Mouse (Mus musculus): Measurements from ENCODE around the gene Gdf9.

Gdf9 gene

GRCm38 (mm10) chr11:53441921-53442320 is 11.1 kb downstream of the Gdf9 start:
- in situ Hi-C loops (cut with MboI; ENCODE audit: unreplicated experiment in 2 of 2) = no loop called here

- in situ Hi-C loops (cut with MboI; ENCODE audit: unreplicated experiment in 2 of 2) = no loop called here
Measured at GRCm38 (mm10) chr11:53443861-53444260, 13.0 kb downstream of the Gdf9 start.

GRCm38 (mm10) chr11:53445562-53445961 is 14.7 kb downstream of the Gdf9 start:
- in situ Hi-C loops (cut with MboI; ENCODE audit: unreplicated experiment in 2 of 2) = no loop called here

- in situ Hi-C loops (cut with MboI; ENCODE audit: unreplicated experiment in 2 of 2) = no loop called here
Measured at GRCm38 (mm10) chr11:53446183-53446582, 15.4 kb downstream of the Gdf9 start.

- in situ Hi-C loops (cut with MboI; ENCODE audit: unreplicated experiment in 2 of 2) = no loop called here
Measured at GRCm38 (mm10) chr11:53447996-53448395, 17.2 kb downstream of the Gdf9 start.

- in situ Hi-C loops (cut with MboI; ENCODE audit: unreplicated experiment in 2 of 2) = no loop called here
Measured at GRCm38 (mm10) chr11:53448529-53448928, 17.7 kb downstream of the Gdf9 start.

- in situ Hi-C loops (cut with MboI; ENCODE audit: unreplicated experiment in 2 of 2) = loop anchor here in 1 of 2 experiments (25.0 kb wide), 1 partner anchor 812 kb away; the partner anchor contains the start of gene Il3
Measured at GRCm38 (mm10) chr11:53450070-53450705, 19.4 kb downstream of the Gdf9 start.

GRCm38 (mm10) chr11:53451361-53451760 is 20.5 kb downstream of the Gdf9 start:
- in situ Hi-C loops (cut with MboI; ENCODE audit: unreplicated experiment in 2 of 2) = loop anchor here in 1 of 2 experiments (25.0 kb wide), 1 partner anchor 811 kb away; the partner anchor contains the start of gene Il3

GRCm38 (mm10) chr11:53452396-53452795 is 21.6 kb downstream of the Gdf9 start:
- in situ Hi-C loops (cut with MboI; ENCODE audit: unreplicated experiment in 2 of 2) = loop anchor here in 1 of 2 experiments (25.0 kb wide), 1 partner anchor 810 kb away; the partner anchor contains the start of gene Il3

GRCm38 (mm10) chr11:53453031-53453430 is 22.2 kb downstream of the Gdf9 start:
- in situ Hi-C loops (cut with MboI; ENCODE audit: unreplicated experiment in 2 of 2) = loop anchor here in 1 of 2 experiments (25.0 kb wide), 1 partner anchor 809 kb away; the partner anchor contains the start of gene Il3

GRCm38 (mm10) chr11:53456474-53457371 is 25.9 kb downstream of the Gdf9 start, which contains the start of the genes Gm10447 and Shroom1:
TSS of gene Gm10447 (minus strand) at chr11:53457110.
TSS of gene Shroom1 (plus strand) at chr11:53457205.
- in situ Hi-C loops (cut with MboI; ENCODE audit: unreplicated experiment in 2 of 2) = loop anchor here in 1 of 2 experiments (25.0 kb wide), 1 partner anchor 806 kb away; the partner anchor contains the start of gene Il3

GRCm38 (mm10) chr11:53457372-53457954 is 26.6 kb downstream of the Gdf9 start:
- in situ Hi-C loops (cut with MboI; ENCODE audit: unreplicated experiment in 2 of 2) = loop anchor here in 1 of 2 experiments (25.0 kb wide), 1 partner anchor 805 kb away; the partner anchor contains the start of gene Il3

GRCm38 (mm10) chr11:53458996-53459395 is 28.2 kb downstream of the Gdf9 start:
- in situ Hi-C loops (cut with MboI; ENCODE audit: unreplicated experiment in 2 of 2) = loop anchor here in 1 of 2 experiments (25.0 kb wide), 1 partner anchor 803 kb away; the partner anchor contains the start of gene Il3

GRCm38 (mm10) chr11:53460192-53460591 is 29.4 kb downstream of the Gdf9 start:
- in situ Hi-C loops (cut with MboI; ENCODE audit: unreplicated experiment in 2 of 2) = loop anchor here (10.0 to 25.0 kb wide), 2 partner anchors 415 to 802 kb away; partner anchors contain the start of gene Il3 (in 1 of the 2)

GRCm38 (mm10) chr11:53461727-53462126 is 30.9 kb downstream of the Gdf9 start:
- in situ Hi-C loops (cut with MboI; ENCODE audit: unreplicated experiment in 2 of 2) = loop anchor here (10.0 to 25.0 kb wide), 2 partner anchors 413 to 801 kb away; partner anchors contain the start of gene Il3 (in 1 of the 2)

- in situ Hi-C loops (cut with MboI; ENCODE audit: unreplicated experiment in 2 of 2) = loop anchor here (10.0 to 25.0 kb wide), 2 partner anchors 411 to 799 kb away; partner anchors contain the start of gene Il3 (in 1 of the 2)
Measured at GRCm38 (mm10) chr11:53463551-53464424, 33.0 kb downstream of the Gdf9 start.

GRCm38 (mm10) chr11:53466231-53466971 is 35.6 kb downstream of the Gdf9 start:
- in situ Hi-C loops (cut with MboI; ENCODE audit: unreplicated experiment in 2 of 2) = loop anchor here (5.0 to 25.0 kb wide), 5 partner anchors 161 to 796 kb away; partner anchors contain the start of gene Il3 (in 1 of the 2)

- in situ Hi-C loops (cut with MboI; ENCODE audit: unreplicated experiment in 2 of 2) = loop anchor here (5.0 to 25.0 kb wide), 5 partner anchors 158 to 793 kb away; partner anchors contain the start of gene Il3 (in 1 of the 2)
Measured at GRCm38 (mm10) chr11:53469294-53469967, 38.6 kb downstream of the Gdf9 start.

All from v-Abl transformed pro-B cells (cell line).